Mouse (Mus musculus) testis, adult 2 months (tissue): Measurements from ENCODE around the gene P4ha2. TPM values are rescaled to one million over a fixed set of nuclear protein-coding genes. Genes with fewer than 3 reads are reported as not detected.

Source experiments
- H3K27ac ChIP-seq: fragments of 200-500 bp; 2 replicates; pipeline ENCODE4 v1.5.1; 2012; ENCODE audit warnings: low read depth, low read length; ENCODE audit not compliant: control insufficient read depth, insufficient read depth
- H3K27me3 ChIP-seq: fragments of 200-500 bp; 2 replicates; pipeline ENCODE4 v1.6.1; 2012; ENCODE audit warnings: mild to moderate bottlenecking, low read length, moderate library complexity; ENCODE audit not compliant: control insufficient read depth, insufficient read depth
- H3K36me3 ChIP-seq: fragments of 200-500 bp; 2 replicates; pipeline ENCODE4 v1.6.1; 2012; ENCODE audit warnings: mild to moderate bottlenecking, low read length; ENCODE audit not compliant: control insufficient read depth, insufficient read depth
- H3K4me1 ChIP-seq: fragments of 200-500 bp; 2 replicates; pipeline ENCODE4 v1.6.1; 2012; ENCODE audit warnings: low read length; ENCODE audit not compliant: control insufficient read depth, insufficient read depth
- H3K4me3 ChIP-seq: fragments of 200-500 bp; 2 replicates; pipeline ENCODE4 v1.5.1; 2012; ENCODE audit warnings: low read depth, mild to moderate bottlenecking, low read length, moderate library complexity, mixed read lengths; ENCODE audit not compliant: control insufficient read depth
- CTCF ChIP-seq: fragments of 200-500 bp; IDR thresholded peaks from 2 replicates; pipeline ENCODE4 v1.5.1; 2012; ENCODE audit warnings: low read depth, mild to moderate bottlenecking, inconsistent platforms, low read length, moderate library complexity; ENCODE audit not compliant: control insufficient read depth, insufficient read depth, insufficient replicate concordance
- POLR2A ChIP-seq: fragments of 200-500 bp; IDR thresholded peaks from 2 replicates; pipeline ENCODE4 v1.6.1; 2012; ENCODE audit warnings: low read depth, mild to moderate bottlenecking, inconsistent platforms, low read length, moderate library complexity; ENCODE audit not compliant: control insufficient read depth
- polyA plus RNA-seq: library from polyadenylated mRNA; depleted of rRNA; stranded (reverse); fragments of >200 nt; gene quantifications from 2 replicates; pipeline ENCODE4 v1.2.3, GENCODE M21; 2012

The P4ha2 gene
- polyA plus RNA-seq, 1 experiment: 7.8 TPM

DNA sequence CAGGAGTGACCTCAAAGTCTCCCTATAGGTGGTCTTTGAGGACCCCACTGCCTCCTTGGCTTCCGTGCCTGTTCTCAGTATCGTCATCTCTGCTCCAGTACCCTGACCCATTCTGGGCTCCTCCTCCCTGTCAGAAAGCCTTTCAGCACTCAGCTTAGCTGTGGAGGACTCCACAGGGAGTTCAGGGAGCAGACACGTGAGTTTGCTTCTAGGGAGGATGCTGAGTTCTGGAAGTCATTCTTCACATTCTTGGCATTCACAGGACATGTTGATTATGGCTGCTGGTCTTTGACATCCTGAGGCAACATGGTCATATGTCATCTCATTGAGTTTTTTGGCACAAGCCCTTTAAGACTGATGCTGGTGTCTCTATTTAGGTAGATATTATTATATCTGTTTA lies 16.0 kb downstream of the P4ha2 start:
- TF ChIP-seq POLR2A: no peak
- no peak for TF ChIP-seq CTCF

DNA sequence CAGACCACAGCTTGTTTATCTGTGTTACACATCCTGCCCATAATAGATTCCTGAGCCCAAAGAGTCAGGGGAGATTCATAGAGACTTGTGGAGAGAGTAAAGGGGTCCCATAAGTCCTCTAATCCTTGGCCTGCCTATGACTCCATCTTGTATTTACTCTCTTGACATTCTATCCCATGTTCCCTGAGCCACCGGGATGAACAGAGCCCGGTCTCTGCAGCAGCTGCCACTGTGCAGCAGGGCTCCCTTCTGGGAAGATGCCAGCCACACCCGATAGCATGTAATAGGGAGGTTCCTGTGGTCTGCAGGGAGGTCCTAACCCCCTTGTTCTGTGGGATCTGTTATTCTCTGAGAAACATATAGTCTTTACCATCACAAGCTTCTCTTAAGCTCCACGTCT lies 16.5 kb downstream of the P4ha2 start:
- Histone ChIP-seq H3K4me3 (no peak overlapping the region), H3K36me3 (no peaks in the 10 kb centered on the region), H3K27ac (no peak overlapping the region), H3K27me3 (no peaks in the 10 kb centered on the region), H3K4me1 (peaks cover 5% of the 10 kb centered on the region)
- TF ChIP-seq CTCF (no peak), POLR2A (no peak)

More for the DNA sequence above, 16.0 kb downstream of the P4ha2 start:
- H3K27me3 ChIP-seq: no peaks in the 10 kb centered on the region
- H3K36me3 ChIP-seq: no peaks in the 10 kb centered on the region
- no peak overlapping the region for H3K27ac ChIP-seq
- no peak overlapping the region for H3K4me3 ChIP-seq
- peaks cover 5% of the 10 kb centered on the region for H3K4me1 ChIP-seq

DNA sequence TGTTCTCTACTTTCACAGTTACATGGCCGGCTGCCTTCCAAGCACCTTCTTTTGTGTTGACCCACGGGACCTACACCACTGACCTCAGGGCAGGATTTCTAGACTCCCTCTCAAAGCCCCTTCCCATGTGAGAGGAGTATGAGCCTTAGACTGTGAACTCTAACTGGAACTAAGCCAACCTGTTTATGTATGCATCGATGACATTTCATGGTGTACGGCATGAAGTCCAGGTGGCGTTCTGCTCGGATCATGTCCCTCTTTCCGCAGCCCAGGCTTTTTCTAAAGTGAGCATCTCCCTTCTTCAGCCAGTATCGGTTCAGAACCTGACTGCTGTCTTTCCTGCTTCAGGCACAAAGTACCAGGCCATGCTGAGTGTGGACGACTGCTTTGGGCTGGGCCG lies 17.2 kb downstream of the P4ha2 start:
- Histone ChIP-seq H3K27ac (no peak overlapping the region), H3K27me3 (no peaks in the 10 kb centered on the region), H3K4me3 (no peak overlapping the region), H3K36me3 (no peaks in the 10 kb centered on the region), H3K4me1 (peaks cover 5% of the 10 kb centered on the region)
- TF ChIP-seq POLR2A (no peak), CTCF (no peak)

DNA sequence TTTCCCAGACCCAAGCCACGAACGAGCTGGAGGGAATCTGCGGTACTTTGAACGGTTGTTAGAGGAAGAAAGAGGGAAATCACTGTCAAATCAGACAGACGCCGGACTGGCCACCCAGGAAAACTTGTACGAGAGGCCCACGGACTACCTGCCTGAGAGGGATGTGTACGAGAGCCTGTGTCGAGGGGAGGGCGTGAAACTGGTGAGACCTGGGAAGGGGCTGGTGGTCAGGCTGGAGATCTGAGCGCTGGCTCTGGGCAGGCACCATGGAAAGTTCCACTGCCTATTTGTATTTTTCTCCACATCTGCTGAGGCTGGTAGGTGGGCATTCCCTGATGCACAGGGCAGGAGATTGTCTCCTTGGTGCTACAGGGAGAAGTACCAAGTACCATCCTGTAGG lies 19.2 kb downstream of the P4ha2 start:
- TF ChIP-seq CTCF (no peak), POLR2A (no peak)
- Histone ChIP-seq H3K4me1 (peaks cover 5% of the 10 kb centered on the region; the same call in 1 of the 2 replicates), H3K27me3 (no peaks in the 10 kb centered on the region), H3K27ac (no peak overlapping the region), H3K36me3 (no peaks in the 10 kb centered on the region), H3K4me3 (peak overlapping the region; percentile 62)

DNA sequence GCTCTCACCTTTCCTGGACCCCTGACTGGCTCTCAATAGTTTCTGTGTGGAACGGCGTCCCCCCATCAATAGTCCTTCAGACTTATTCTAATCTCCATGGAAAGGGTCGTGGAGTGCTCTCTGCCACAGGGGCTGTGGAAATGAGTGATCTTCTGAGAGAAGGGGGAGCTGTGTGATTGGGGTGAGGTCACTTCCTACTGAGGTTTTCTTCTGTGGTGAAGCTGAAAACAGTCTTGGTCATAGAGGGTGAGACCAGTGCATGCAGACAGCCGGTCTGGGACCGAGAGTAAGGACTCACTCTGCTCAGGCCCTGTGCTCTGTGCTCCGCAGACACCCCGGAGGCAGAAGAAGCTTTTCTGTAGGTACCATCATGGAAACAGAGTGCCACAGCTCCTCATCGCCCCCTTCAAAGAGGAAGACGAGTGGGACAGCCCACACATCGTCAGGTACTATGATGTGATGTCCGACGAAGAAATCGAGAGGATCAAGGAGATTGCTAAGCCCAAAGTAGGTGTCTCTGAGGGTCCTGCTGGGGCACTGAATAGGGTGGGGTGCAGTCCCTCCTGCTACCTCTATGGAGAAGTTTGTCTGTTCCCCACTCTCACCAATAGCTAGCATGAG lies 20.0 kb downstream of the P4ha2 start:
- TF ChIP-seq POLR2A: no peak
- no peak for TF ChIP-seq CTCF
- Histone ChIP-seq H3K27ac (no peak overlapping the region), H3K36me3 (no peaks in the 10 kb centered on the region)

DNA sequence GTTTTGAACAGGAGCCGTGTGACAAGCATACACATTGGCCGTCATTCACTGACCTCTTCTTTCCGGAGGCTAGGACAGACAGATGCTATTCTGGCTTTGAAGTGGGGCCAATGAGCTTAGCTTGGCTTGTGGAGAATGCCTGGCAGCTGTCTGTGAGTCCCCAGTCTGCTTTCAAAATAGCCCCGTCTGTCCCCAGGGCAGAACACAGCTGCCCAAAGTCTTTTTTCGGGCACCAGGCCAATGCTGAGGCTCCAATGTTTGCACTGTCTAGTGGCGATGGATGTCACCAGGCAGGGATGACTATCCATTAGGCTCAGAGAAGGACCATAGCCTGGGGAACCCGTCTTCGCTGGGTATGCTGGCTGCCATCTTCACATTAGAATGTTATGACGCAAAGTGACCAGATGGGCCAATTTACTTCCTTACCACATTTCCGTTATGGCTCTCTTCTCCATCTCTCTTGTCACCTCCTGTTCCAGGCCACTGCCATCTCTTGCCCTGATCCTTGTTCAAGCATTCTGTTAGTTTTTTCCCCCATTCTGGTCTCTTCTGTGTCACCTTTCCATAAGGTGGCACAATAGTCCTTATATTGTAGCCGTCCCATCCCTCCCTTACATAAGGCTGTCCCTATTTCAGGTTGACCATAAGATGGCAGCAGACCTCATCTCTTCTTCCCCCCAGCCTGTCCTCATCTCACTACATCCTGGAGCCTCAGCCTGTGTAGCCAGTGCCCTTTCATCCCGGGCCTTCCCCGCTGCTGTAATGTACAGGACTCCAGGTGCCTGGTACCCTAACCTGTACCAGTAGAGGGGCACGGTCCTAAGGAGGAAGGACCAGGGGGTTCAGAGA lies 22.7 kb downstream of the P4ha2 start:
- Histone ChIP-seq H3K27me3 (no peaks in the 10 kb centered on the region), H3K4me3 (no peak overlapping the region), H3K4me1 (peaks cover 5% of the 10 kb centered on the region; the same call in 1 of the 2 replicates), H3K36me3 (no peaks in the 10 kb centered on the region), H3K27ac (no peak overlapping the region)
- TF ChIP-seq POLR2A: no peak

More for the DNA sequence above, 20.0 kb downstream of the P4ha2 start:
- no peaks in the 10 kb centered on the region for H3K27me3 ChIP-seq
- peak overlapping the region; percentile 62 for H3K4me3 ChIP-seq
- peaks cover 5% of the 10 kb centered on the region; the same call in 1 of the 2 replicates for H3K4me1 ChIP-seq

DNA sequence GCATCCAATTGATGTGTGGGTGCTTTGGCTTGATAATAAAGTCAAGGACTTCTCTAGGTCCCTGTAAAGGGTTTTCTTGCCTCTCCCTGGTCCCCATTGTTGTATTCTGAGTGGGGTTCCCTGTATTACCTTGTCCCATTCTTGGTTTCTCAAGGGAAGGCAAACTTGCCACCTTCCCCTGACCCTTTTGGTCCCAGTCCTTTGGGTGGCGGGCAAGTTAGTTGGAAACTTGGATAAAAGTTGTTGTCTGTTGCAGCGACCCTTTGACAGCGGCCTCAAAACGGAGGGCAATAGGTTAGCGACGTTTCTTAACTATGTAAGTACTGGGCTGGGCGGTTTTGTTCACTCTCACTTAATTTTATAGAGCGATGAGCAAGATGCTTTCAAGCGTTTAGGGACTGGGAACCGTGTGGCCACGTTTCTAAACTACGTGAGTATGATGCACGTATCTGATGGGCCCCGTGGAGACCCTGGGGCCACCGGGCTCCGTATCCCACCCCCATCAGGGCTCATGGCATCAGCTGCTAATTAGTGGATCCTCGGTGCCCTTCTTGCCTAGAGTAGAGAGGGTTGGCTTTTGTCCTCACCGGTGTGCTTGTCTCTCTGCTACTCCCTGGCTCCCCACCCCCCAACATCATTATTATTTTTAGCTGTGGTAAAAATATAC lies 26.2 kb downstream of the P4ha2 start:
- TF ChIP-seq POLR2A: no peak
- no peak for TF ChIP-seq CTCF
- no peaks in the 10 kb centered on the region for H3K4me1 ChIP-seq
- no peaks in the 10 kb centered on the region for H3K27me3 ChIP-seq
- no peak overlapping the region for H3K27ac ChIP-seq
- H3K4me3 ChIP-seq: no peak overlapping the region
- no peaks in the 10 kb centered on the region for H3K36me3 ChIP-seq
